Mouse (Mus musculus): Measurements from ENCODE around the gene Lsamp. TPM values are rescaled to one million over a fixed set of nuclear protein-coding genes. Genes with fewer than 3 reads are reported as not detected.

Gene Lsamp
- total and polyA plus RNA-seq, 3 experiments: not detected

DNA sequence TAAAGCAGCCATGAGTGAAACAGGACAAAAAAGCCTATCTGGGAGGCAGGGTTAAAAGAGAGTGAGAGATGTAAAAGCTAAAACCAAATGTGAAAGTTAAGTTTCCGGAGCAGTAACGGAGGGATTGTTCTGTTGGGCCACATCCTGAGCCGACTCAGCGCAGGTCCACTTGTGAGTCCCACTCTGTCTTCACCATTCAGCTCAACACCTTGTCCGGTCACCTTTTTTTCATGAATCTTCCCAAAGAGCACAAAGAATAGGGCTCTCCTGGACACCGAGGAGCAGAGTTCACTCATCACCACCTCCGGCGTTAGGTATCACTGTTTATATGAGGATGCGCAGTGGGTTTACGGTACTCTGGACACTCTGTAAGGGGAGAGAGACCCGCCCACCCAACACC, 2196.3 kb downstream of the Lsamp start:
- TF ChIP-seq GABPA (IDR thresholded peaks at IDR 0.05; ENCODE audit: insufficient replicate concordance, low read depth, low read length) (no peak), ZC3H11A (IDR thresholded peaks at IDR 0.05; ENCODE audit: low read depth, low read length) (no peak), MYC (IDR thresholded peaks at IDR 0.05; ENCODE audit: low read depth, low read length) (no peak), MAX (IDR thresholded peaks at IDR 0.05; ENCODE audit: low read length) (no peak), CTCF (conservative IDR thresholded peaks at IDR 0.05 in 1 of 2, IDR thresholded peaks at IDR 0.05 in 1 of 2; ENCODE audit: low read depth in 2 of 2, low read length in 2 of 2) (no peak), IRF4 (IDR thresholded peaks at IDR 0.05; ENCODE audit: low read depth, low read length) (no peak), PAX5 (IDR thresholded peaks at IDR 0.05; ENCODE audit: low read length) (no peak), ZMIZ1 (IDR thresholded peaks at IDR 0.05; ENCODE audit: low read depth, low read length) (no peak), POLR2AphosphoS2 (IDR thresholded peaks at IDR 0.05; ENCODE audit: low read depth, low read length) (no peak), POLR2A (IDR thresholded peaks at IDR 0.05; ENCODE audit: low read depth, low read length) (no peak), NRF1 (IDR thresholded peaks at IDR 0.05; ENCODE audit: low read depth, low read length) (no peak), ZNF384 (IDR thresholded peaks at IDR 0.05; ENCODE audit: low read depth, low read length) (no peak), HCFC1 (IDR thresholded peaks at IDR 0.05; ENCODE audit: low read depth, low read length) (no peak)
- H3K4me1 ChIP-seq (ENCODE audit: control insufficient read depth in 1 of 2, insufficient read depth in 2 of 2): peaks cover 0 to 11% of the 10 kb centered on the region in 2 experiments; a peak in 2 of 4 replicates
- H3K9me3 ChIP-seq (replicated peaks; ENCODE audit: low read length): no peaks in the 10 kb centered on the region
- H3K4me3 ChIP-seq (replicated peaks in 1 of 3; ENCODE audit: low read depth in 2 of 3, low read length in 2 of 3, poor library complexity in 1 of 3): no peak overlapping the region
- H3K4me2 ChIP-seq (ENCODE audit: insufficient read depth, low read depth, poor library complexity, severe bottlenecking): no peak overlapping the region
- no peak for DNase-seq (ENCODE audit: extremely low read depth)
- no peaks in the 10 kb centered on the region for H3K27me3 ChIP-seq (replicated peaks)
- no peak overlapping the region for H3K27ac ChIP-seq (ENCODE audit: insufficient read depth, low read depth)
- H3K9ac ChIP-seq (ENCODE audit: insufficient read depth, low read depth): no peak overlapping the region
- H3K36me3 ChIP-seq (replicated peaks in 1 of 2; ENCODE audit: control insufficient read depth in 1 of 2, insufficient read depth in 1 of 2, low read length in 1 of 2): no peaks in the 10 kb centered on the region
- in situ Hi-C loops (cut with MboI; ENCODE audit: low pct_ligation_motif_present, low pct_unique_long_range_greater_than_20kb, low sequenced_read_pairs): loop anchor here (25.0 kb wide), 1 partner anchor 607 kb away; no protein-coding TSS in a partner anchor
- dilution Hi-C loops (cut with MboI; ENCODE audit: extremely low pct_ligation_motif_present, extremely low pct_unique_long_range_greater_than_20kb, low sequenced_read_pairs): no loop called here
- H3K79me2 ChIP-seq (replicated peaks; ENCODE audit: control insufficient read depth, extremely low read depth, insufficient read depth, poor library complexity, severe bottlenecking): no peaks in the 10 kb centered on the region

DNA sequence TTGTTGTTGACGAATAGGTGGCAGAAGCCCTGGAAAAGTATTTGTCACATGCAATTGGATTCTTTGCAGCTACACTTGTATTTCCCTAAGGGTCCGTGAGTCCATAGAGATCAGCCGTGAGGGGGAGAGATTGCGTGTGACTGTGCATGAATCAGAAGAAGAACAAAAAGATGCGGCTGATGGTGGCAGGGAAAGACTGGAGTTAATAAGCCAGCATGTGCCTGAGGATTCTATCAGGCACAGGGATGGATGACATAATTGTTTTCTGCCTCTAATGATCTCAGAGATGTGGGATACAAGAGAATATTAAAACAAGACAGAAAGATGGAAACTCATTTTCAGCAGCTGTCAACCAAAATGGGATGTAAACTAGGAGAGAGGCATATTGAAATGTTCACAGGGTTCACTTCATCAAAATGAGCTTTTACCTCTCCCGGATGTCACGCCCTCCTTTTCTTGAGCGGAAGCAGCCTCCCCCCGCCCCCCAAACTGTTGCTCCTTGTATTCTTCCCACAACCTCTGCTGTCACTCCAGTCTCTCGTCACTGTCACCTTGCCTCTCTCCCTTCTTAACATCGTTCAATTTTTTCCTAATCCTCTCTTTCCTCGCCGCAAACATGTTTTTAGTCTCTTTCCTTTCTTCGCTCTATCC, 2205.4 kb downstream of the Lsamp start:
- Histone ChIP-seq H3K4me3 (replicated peaks in 1 of 3; ENCODE audit: low read depth in 2 of 3, low read length in 2 of 3, poor library complexity in 1 of 3) (no peak overlapping the region), H3K79me2 (replicated peaks; ENCODE audit: control insufficient read depth, extremely low read depth, insufficient read depth, poor library complexity, severe bottlenecking) (no peaks in the 10 kb centered on the region), H3K27me3 (replicated peaks) (no peaks in the 10 kb centered on the region), H3K9me3 (replicated peaks; ENCODE audit: low read length) (no peaks in the 10 kb centered on the region), H3K4me2 (ENCODE audit: insufficient read depth, low read depth, poor library complexity, severe bottlenecking) (no peak overlapping the region), H3K27ac (ENCODE audit: insufficient read depth, low read depth) (no peak overlapping the region), H3K36me3 (replicated peaks in 1 of 2; ENCODE audit: control insufficient read depth in 1 of 2, insufficient read depth in 1 of 2, low read length in 1 of 2) (no peaks in the 10 kb centered on the region), H3K9ac (ENCODE audit: insufficient read depth, low read depth) (no peak overlapping the region), H3K4me1 (ENCODE audit: control insufficient read depth in 1 of 2, insufficient read depth in 2 of 2) (peaks cover 0 to 10% of the 10 kb centered on the region in 2 experiments; a peak in 1 of 4 replicates)
- TF ChIP-seq ZMIZ1 (IDR thresholded peaks at IDR 0.05; ENCODE audit: low read depth, low read length) (no peak), ETS1 (conservative IDR thresholded peaks at IDR 0.05; ENCODE audit: low read depth, low read length) (no peak), JUND (conservative IDR thresholded peaks at IDR 0.05; ENCODE audit: low read depth, low read length) (no peak), CHD1 (IDR thresholded peaks at IDR 0.05; ENCODE audit: low read depth, low read length) (no peak), UBTF (IDR thresholded peaks at IDR 0.05; ENCODE audit: low read depth, low read length) (no peak), E2F4 (IDR thresholded peaks at IDR 0.05; ENCODE audit: insufficient replicate concordance, low read depth, low read length) (no peak), GABPA (IDR thresholded peaks at IDR 0.05; ENCODE audit: insufficient replicate concordance, low read depth, low read length) (no peak), MYC (IDR thresholded peaks at IDR 0.05; ENCODE audit: low read depth, low read length) (no peak), USF1 (IDR thresholded peaks at IDR 0.05; ENCODE audit: low read depth, low read length) (no peak), MAX (IDR thresholded peaks at IDR 0.05; ENCODE audit: low read length) (no peak), KAT2A (IDR thresholded peaks at IDR 0.05; ENCODE audit: insufficient replicate concordance, low read length) (no peak), USF2 (conservative IDR thresholded peaks at IDR 0.05; ENCODE audit: low read depth, low read length) (no peak), ZKSCAN1 (IDR thresholded peaks at IDR 0.05; ENCODE audit: borderline replicate concordance, low read depth, low read length) (no peak), TBP (conservative IDR thresholded peaks at IDR 0.05; ENCODE audit: low read depth, low read length) (no peak), BHLHE40 (IDR thresholded peaks at IDR 0.05; ENCODE audit: low read depth, low read length) (no peak), ZC3H11A (IDR thresholded peaks at IDR 0.05; ENCODE audit: low read depth, low read length) (no peak), NRF1 (IDR thresholded peaks at IDR 0.05; ENCODE audit: low read depth, low read length) (no peak)
- in situ Hi-C loops (cut with MboI; ENCODE audit: low pct_ligation_motif_present, low pct_unique_long_range_greater_than_20kb, low sequenced_read_pairs) (loop anchor here (25.0 kb wide), 1 partner anchor 598 kb away; no protein-coding TSS in a partner anchor), dilution Hi-C loops (cut with MboI; ENCODE audit: extremely low pct_ligation_motif_present, extremely low pct_unique_long_range_greater_than_20kb, low sequenced_read_pairs) (no loop called here)
- DNase-seq (ENCODE audit: extremely low read depth): no peak
